Comparison of ENCODE assay signal across 45 mouse cellular contexts in genomic region chr2:34847702-34848101, GRCm38 (mm10). TPM values are rescaled to one million over a fixed set of nuclear protein-coding genes. Genes with fewer than 3 reads are reported as not detected.
"Had no signal": no experiment of that assay in that cellular context is flagged by ENCODE, and none has a peak within 500 bp of the region (broad histone marks: within the 10 kb centered on the region; RNA-seq: fewer than 3 reads in every experiment).

No protein-coding gene starts in this region.

- H3K4me3 ChIP-seq: limb, embryonic 10.5 days; limb, embryonic 12.5 days; limb, embryonic 13.5 days; limb, embryonic 15.5 days; liver, embryonic 12.5 days; liver, embryonic 13.5 days; liver, embryonic 15.5 days; lung, embryonic 15.5 days; megakaryocyte, embryonic 14.5 days; midbrain, embryonic 10.5 days; midbrain, embryonic 12.5 days; midbrain, embryonic 13.5 days; midbrain, embryonic 15.5 days; myocyte had no signal

- H3K27me3 ChIP-seq: limb, embryonic 12.5 days; limb, embryonic 13.5 days; limb, embryonic 15.5 days; liver, embryonic 13.5 days; liver, embryonic 15.5 days; lung, embryonic 15.5 days; megakaryocyte, embryonic 14.5 days; midbrain, embryonic 12.5 days; midbrain, embryonic 13.5 days; midbrain, embryonic 15.5 days had no signal

- H3K4me2 ChIP-seq: limb, embryonic 12.5 days; limb, embryonic 13.5 days; limb, embryonic 15.5 days; liver, embryonic 11.5 days; liver, embryonic 12.5 days; liver, embryonic 13.5 days; liver, embryonic 15.5 days; lung, embryonic 14.5 days; lung, embryonic 15.5 days; midbrain, embryonic 11.5 days; midbrain, embryonic 12.5 days; midbrain, embryonic 13.5 days; midbrain, embryonic 15.5 days had no signal

- H3K9me3 ChIP-seq: limb, embryonic 10.5 days; limb, embryonic 12.5 days; limb, embryonic 13.5 days; limb, embryonic 15.5 days; liver, embryonic 12.5 days; liver, embryonic 13.5 days; liver, embryonic 15.5 days; lung, embryonic 15.5 days; midbrain, embryonic 10.5 days; midbrain, embryonic 12.5 days; midbrain, embryonic 13.5 days; midbrain, embryonic 15.5 days had no signal

- DNase-seq: left cerebral cortex, postnatal 4 days; liver; liver, embryonic 13.5 days; liver, postnatal 0 days; lung, adult 18-20 months; lung, adult 2 months; lung, embryonic 14.5 days; lung, postnatal 10 days; lung, postnatal 14 days; lung, postnatal 36 days; lung, postnatal 4 days; midbrain, embryonic 14.5 days had no signal

- H3K27ac ChIP-seq: limb, embryonic 10.5 days; limb, embryonic 12.5 days; limb, embryonic 13.5 days; limb, embryonic 15.5 days; liver, embryonic 12.5 days; liver, embryonic 13.5 days; liver, embryonic 14.5 days; liver, embryonic 15.5 days; lung, embryonic 15.5 days; macrophage; midbrain, embryonic 10.5 days; midbrain, embryonic 12.5 days; midbrain, embryonic 13.5 days; midbrain, embryonic 15.5 days had no signal

- H3K9ac ChIP-seq: limb, embryonic 12.5 days; limb, embryonic 13.5 days; limb, embryonic 15.5 days; liver, embryonic 12.5 days; liver, embryonic 13.5 days; liver, embryonic 14.5 days; liver, embryonic 15.5 days; liver, postnatal 0 days; lung, embryonic 14.5 days; lung, embryonic 15.5 days; midbrain, embryonic 12.5 days; midbrain, embryonic 13.5 days; midbrain, embryonic 15.5 days had no signal

- H3K4me1 ChIP-seq: limb, embryonic 10.5 days; limb, embryonic 12.5 days; limb, embryonic 13.5 days; limb, embryonic 15.5 days; liver, embryonic 12.5 days; liver, embryonic 13.5 days; liver, embryonic 15.5 days; lung, embryonic 15.5 days; megakaryocyte, embryonic 14.5 days; midbrain, embryonic 10.5 days; midbrain, embryonic 12.5 days; midbrain, embryonic 13.5 days; midbrain, embryonic 15.5 days had no signal

RNA-seq across cellular contexts. Expression of gene Gm34653, which starts 14.9 kb away (rescaled TPM):
- total RNA-seq: left cerebral cortex, adult 8-10 months; left cerebral cortex, postnatal 14 days; left cerebral cortex, postnatal 25 days; left cerebral cortex, postnatal 36 days; left cerebral cortex, postnatal 4 days; megakaryocyte, adult 5-6 weeks; midbrain, postnatal 0 days; monocyte, adult 5-6 weeks had no signal
- polyA plus RNA-seq: limb, embryonic 10.5 days; limb, embryonic 11.5 days; limb, embryonic 15.5 days; liver, adult 2 months; liver, embryonic 11.5 days; liver, embryonic 14.5 days; liver, embryonic 15.5 days; liver, embryonic 16.5 days; lung, adult 2 months; lung, embryonic 14.5 days; lung, embryonic 15.5 days; lung, embryonic 16.5 days; lung, postnatal 0 days; macrophage; midbrain, embryonic 10.5 days; midbrain, embryonic 11.5 days; midbrain, embryonic 14.5 days; midbrain, embryonic 15.5 days; midbrain, embryonic 16.5 days; myocyte; neural tube, embryonic 11.5 days had no signal

RNA-seq across cellular contexts. Expression of gene Cutal, which starts 26.5 kb away (rescaled TPM):
- total RNA-seq: megakaryocyte progenitor cell, adult 5-6 weeks; megakaryocyte, adult 5-6 weeks; megakaryocyte-erythroid progenitor cell, adult 5-6 weeks; midbrain, postnatal 0 days; monocyte, adult 5-6 weeks had no signal
- polyA plus RNA-seq: limb, embryonic 11.5 days; macrophage; myocyte; neural tube, embryonic 11.5 days had no signal
